Mouse (Mus musculus) olfactory bulb, adult 2 months (tissue): Measurements from ENCODE around the gene Akip1. TPM values are rescaled to one million over a fixed set of nuclear protein-coding genes. Genes with fewer than 3 reads are reported as not detected.

Experiments
- H3K27ac ChIP-seq: fragments of 200-500 bp; 2 replicates; pipeline ENCODE4 v1.5.1; 2012; ENCODE audit warnings: low read depth, low read length; ENCODE audit not compliant: insufficient read depth
- H3K4me1 ChIP-seq: fragments of 200-500 bp; 2 replicates; pipeline ENCODE4 v1.6.1; 2012; ENCODE audit warnings: low read length; ENCODE audit not compliant: control insufficient read depth, insufficient read depth
- H3K4me3 ChIP-seq: fragments of 200-500 bp; 2 replicates; pipeline ENCODE4 v1.5.1; 2012; ENCODE audit warnings: mild to moderate bottlenecking, low read depth, low read length, moderate library complexity; ENCODE audit not compliant: insufficient read depth
- CTCF ChIP-seq: fragments of 200-500 bp; IDR thresholded peaks from 2 replicates; pipeline ENCODE4 v1.5.1; 2012; ENCODE audit warnings: low read depth, mild to moderate bottlenecking, low read length, moderate library complexity; ENCODE audit not compliant: insufficient read depth
- POLR2A ChIP-seq: fragments of 200-500 bp; IDR thresholded peaks from 2 replicates; pipeline ENCODE4 v1.6.1; 2012; ENCODE audit warnings: mild to moderate bottlenecking, low read depth, low read length, moderate library complexity; ENCODE audit not compliant: insufficient read depth
- WGBS: fragments of 180-500 bp; shearing (Covaris S2); methylation state at CpG from one replicate; pipeline ENCODE4 v1.1.7; 2018; 5-methylcytosine and 5-hydroxymethylcytosine counted together
- polyA plus RNA-seq: library from polyadenylated mRNA; stranded (reverse); fragments of >200 nt; gene quantifications from 2 replicates; pipeline ENCODE4 v1.2.4, GENCODE M21; 2012; ENCODE audit warnings: low replicate concordance; ENCODE audit not compliant: missing spikeins, insufficient read depth, insufficient read length

The Akip1 gene
- polyA plus RNA-seq, 1 experiment = not detected

DNA sequence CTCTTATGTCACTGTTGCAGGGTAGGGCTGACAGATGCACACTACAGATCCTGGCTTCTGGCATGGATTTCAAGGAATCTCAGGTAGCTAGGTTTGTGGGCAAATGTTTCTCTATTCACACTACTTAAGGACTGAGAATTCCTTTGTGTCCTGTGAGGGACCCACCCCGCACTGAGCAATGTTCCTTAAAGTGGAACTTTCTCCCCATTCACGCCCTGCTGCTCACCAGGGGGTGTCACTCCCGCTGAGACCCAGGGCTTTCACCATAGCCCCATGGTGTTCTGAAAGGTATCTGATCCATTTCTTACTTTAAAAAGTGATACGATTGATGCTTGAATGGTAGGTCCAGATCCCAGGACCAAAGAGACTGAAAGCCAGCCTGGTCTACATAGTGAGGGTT, 769 bp upstream of the Akip1 start:
- Histone ChIP-seq H3K4me3 (no peak overlapping the region), H3K27ac (no peak overlapping the region), H3K4me1 (peaks cover 4% of the 10 kb centered on the region)
- WGBS = 54% methylated on average over 4 of the region's 4 CpGs
- TF ChIP-seq POLR2A = no peak
- no peak for TF ChIP-seq CTCF

DNA sequence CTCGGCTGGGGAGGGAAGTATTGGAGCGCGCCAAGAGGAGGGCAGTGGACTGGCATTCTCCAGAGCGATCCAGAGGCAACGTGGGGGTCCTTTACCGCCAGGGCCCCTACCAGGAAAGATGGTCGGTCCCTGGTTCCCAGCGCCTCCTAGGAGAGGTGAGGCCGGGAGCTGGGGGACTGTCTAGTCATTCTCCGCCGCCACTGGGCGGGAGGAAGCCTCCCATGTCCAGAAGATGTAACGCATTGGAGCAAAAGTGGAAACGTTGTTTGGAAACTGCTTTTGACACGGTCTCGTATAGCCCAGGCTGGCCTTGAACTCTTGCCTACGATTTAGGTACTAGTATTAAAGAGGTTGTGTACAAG, 507 bp downstream of the Akip1 start:
- WGBS = 4% methylated on average over 17 of the region's 17 CpGs
- Histone ChIP-seq H3K27ac (no peak overlapping the region), H3K4me3 (peak overlapping the region; percentile 81), H3K4me1 (peaks cover 4% of the 10 kb centered on the region)
- TF ChIP-seq POLR2A (no peak), CTCF (no peak)

DNA sequence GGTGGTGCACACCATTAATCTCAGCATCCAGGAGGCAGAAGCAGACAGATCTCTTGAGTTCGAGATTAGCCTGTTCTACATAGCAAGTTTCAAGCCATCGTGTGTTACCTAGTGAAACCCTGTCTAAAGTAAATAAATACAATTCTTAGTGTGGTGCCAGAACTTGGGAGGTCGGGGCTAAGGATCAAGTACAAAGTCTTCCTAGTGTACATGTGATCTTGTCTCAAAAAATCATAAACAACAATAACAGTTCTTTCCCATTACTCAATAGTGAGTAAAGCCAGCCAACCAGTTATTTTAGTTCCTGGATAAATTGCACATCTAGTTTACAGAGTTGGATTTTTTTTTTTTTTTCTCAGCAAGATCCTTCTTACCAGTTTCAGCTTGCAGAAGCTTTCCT, 971 bp downstream of the Akip1 start:
- no peak for TF ChIP-seq CTCF
- no peak for TF ChIP-seq POLR2A
- WGBS = 64% methylated on average over 3 of the region's 3 CpGs
- no peak overlapping the region for H3K4me3 ChIP-seq
- H3K27ac ChIP-seq = no peak overlapping the region
- peaks cover 4% of the 10 kb centered on the region for H3K4me1 ChIP-seq

DNA sequence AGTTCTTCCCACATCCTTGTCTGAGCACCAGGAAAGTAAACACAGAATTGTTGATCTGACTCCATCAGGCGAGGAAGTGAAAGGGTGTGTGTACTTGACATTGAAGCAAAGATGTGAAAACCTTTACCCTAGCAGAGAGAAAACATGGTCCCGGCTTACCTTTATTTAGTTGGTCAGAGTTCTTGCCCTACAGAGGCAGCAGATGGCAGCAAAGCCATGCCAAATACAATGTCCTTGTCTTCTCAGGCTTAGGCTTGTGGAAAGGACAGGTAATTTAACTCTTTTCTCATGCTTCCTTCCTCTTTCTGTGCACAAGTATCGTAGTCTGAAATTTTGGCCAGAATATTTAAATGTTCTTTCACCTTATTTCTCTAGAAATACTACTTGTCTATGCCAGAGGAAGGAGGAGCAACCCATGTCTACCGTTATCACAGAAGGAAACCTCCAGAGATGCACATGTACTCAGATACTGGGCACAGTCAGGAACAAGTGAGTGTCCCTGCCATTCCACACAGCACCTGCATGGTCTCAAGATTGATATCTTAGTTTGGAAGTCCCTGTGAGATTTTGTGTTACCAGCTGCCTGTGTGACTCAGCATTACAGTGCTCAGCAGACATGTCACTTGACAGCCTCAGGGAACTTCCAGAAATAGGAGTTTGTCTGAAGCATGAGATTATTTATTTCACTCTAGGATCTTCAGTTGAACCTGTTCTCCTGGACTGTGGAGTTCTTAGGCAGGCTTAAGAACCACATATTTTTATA, 3.7 kb downstream of the Akip1 start:
- peaks cover 4% of the 10 kb centered on the region for H3K4me1 ChIP-seq
- H3K4me3 ChIP-seq = no peak overlapping the region
- H3K27ac ChIP-seq = no peak overlapping the region
- TF ChIP-seq POLR2A (no peak), CTCF (no peak)
- WGBS = 25% methylated on average over 4 of the region's 4 CpGs

DNA sequence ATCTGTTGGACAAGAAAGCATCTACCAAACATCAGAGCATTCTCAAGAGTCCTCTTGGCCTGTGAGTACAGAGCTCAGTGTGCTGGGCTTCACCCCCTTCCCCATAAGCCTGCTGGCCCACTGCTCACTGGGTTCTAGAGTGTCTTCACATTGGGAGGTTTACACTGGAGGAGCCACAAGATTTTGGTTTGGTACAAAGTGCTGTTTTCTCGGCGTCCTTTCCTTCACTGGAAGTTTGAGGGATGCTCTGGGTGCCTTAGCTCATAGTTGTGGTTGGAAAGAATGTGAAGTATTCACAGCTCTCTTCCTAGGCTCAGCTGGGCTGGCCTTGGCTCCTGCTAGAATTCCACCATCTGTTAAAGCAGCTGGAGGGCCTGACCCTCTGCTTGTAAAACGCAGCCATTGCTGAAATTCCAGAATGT, 5.5 kb downstream of the Akip1 start:
- 85% methylated on average over 3 of the region's 3 CpGs for WGBS
- no peak for TF ChIP-seq CTCF
- no peak for TF ChIP-seq POLR2A
- H3K4me1 ChIP-seq = no peaks in the 10 kb centered on the region
- H3K4me3 ChIP-seq = no peak overlapping the region
- no peak overlapping the region for H3K27ac ChIP-seq

DNA sequence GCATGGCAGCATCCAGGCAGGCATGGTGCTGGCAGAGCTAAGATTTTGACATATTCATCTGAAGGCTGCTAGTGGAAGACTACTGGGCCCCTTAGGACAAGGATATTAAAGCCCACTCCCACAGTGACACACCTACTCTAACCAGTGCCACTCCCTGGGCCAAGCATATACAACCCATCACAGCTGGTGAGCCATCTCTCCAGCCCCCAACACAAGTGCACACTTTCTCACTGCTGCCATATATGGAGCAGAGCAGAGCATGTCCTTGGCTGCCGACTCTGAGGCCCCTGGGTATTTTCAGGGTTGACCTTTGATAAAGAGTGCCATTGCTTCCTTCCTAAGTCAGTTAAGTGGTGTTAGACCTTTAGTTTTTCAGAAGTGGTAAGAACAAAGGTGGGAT, 6.6 kb downstream of the Akip1 start:
- 84% methylated on average over 1 of the region's 1 CpGs for WGBS

DNA sequence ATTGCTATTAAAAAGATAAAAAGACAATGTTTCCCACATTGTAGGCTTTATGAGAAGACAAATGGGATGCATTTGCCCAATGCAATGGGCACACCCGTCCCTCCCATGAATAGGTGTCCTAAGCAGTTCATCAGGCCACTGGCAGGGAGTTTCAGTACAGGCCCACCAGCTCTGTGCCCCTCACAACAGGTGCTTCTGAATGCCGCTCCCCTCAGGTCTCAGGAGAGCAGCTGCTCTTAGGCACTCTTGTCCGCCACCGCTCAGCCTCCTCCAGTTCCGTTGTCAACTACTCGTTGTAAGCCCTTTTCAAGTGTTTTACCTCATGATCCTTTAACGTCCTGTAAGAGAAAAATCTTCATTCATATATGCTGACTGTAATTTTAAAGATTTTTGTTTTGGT, 8.7 kb downstream of the Akip1 start:
- Histone ChIP-seq H3K27ac (no peak overlapping the region), H3K4me3 (no peak overlapping the region), H3K4me1 (no peaks in the 10 kb centered on the region)
- TF ChIP-seq POLR2A = no peak
- no peak for TF ChIP-seq CTCF
- WGBS = 84% methylated on average over 7 of the region's 7 CpGs

More for the DNA sequence above, 6.6 kb downstream of the Akip1 start:
- H3K4me1 ChIP-seq = no peaks in the 10 kb centered on the region
- no peak overlapping the region for H3K4me3 ChIP-seq
- no peak overlapping the region for H3K27ac ChIP-seq
- no peak for TF ChIP-seq POLR2A
- TF ChIP-seq CTCF = no peak

DNA sequence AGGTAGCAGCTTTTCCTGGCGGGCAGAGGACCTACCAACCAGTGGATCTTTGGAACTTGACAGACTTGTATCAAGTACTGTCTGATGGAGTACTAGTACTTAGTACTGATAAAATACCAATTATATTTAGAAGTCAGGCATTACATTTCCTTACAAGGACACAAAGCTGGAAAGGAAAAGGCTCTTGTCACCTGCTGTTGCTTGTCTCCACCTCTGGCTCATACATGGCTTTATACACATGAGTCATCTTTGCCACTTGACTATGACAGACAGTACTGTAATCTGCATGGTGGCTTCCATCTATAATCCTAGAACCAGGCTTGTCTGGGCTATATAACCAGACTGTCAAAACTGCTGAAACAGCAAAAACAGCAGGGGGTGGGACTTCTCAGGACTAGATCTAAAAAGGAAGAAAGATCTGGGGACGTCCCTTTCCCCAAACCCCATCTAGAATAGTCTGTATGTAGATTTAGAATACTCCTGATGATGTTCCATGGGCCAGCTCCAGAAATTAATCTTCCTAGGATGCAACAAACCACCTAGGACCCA, 10.0 kb downstream of the Akip1 start:
- WGBS = 91% methylated on average over 2 of the region's 2 CpGs
- Histone ChIP-seq H3K27ac (no peak overlapping the region), H3K4me3 (no peak overlapping the region), H3K4me1 (no peaks in the 10 kb centered on the region)
- TF ChIP-seq CTCF = no peak
- TF ChIP-seq POLR2A = no peak

DNA sequence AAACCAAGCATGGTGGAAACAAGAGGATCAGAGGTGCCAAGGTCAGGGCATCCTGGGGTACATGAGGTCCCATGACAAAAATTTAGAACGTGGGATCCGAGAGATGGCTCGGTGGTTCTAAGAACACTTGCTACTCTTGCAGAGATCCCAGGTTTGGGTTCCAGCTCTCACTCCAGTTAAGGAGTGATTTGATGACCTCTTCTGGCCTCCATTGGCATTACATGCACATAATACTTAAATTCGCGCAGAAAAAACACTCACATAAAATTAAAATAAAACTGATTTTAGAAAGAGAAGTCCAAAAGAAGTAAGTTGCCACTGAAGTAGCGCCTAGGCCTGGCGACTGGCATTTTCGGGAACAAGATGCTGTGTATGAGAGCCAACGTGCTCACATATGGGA, 15.8 kb downstream of the Akip1 start:
- no peak overlapping the region for H3K27ac ChIP-seq
- no peak for TF ChIP-seq POLR2A
- no peak overlapping the region for H3K4me3 ChIP-seq
- WGBS = 52% methylated on average over 9 of the region's 9 CpGs
- no peaks in the 10 kb centered on the region for H3K4me1 ChIP-seq
